Mouse (Mus musculus) left cerebral cortex, postnatal 36 days (tissue): Measurements from ENCODE around the gene Engase. TPM values are rescaled to one million over a fixed set of nuclear protein-coding genes. Genes with fewer than 3 reads are reported as not detected.
A peak's percentile ranks its signal among the peaks of the same experiment; 100 is the strongest.

Experiments
- DNase-seq, 2 experiments: peaks; one replicate each; pipeline ENCODE4 v3.0.0; 2021 to 2022; ENCODE audit warnings: low spot score in 2 of 2, mixed read lengths in 1 of 2
- intact Hi-C: fragments of 180-260 bp; cut with DNase I; formaldehyde crosslinking; loops from one replicate; pipeline ENCODE4 v1.15.1; 2025
- total RNA-seq, 2 experiments: library from RNA; stranded (reverse); gene quantifications; 2 replicates each; pipeline ENCODE4 v1.2.3; 2021

The Engase gene
- total RNA-seq, 2 experiments from 2014 or later = 10.8 to 11.1 TPM

DNA sequence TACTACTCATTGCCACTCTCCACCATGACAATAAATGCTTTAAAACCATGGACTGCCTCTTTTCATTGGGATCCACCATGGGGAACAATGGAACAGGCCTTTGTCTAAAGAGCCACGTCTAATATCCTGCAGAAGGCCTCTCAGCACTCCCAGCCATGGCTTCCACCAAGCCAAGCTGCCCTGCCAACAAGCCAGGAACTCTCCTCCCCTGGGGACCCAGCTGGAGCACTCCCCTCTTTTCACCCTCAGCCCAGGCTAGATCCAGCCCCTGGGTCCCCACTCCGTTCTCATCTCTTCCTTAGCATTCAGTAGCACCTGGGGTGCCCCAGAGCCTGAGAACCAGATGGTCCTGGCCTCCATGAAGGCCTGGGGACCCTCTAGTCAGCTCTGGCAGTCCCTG lies 23.7 kb upstream of the Engase start:
- intact Hi-C loops = no loop called here
- DNase-seq = no peak

DNA sequence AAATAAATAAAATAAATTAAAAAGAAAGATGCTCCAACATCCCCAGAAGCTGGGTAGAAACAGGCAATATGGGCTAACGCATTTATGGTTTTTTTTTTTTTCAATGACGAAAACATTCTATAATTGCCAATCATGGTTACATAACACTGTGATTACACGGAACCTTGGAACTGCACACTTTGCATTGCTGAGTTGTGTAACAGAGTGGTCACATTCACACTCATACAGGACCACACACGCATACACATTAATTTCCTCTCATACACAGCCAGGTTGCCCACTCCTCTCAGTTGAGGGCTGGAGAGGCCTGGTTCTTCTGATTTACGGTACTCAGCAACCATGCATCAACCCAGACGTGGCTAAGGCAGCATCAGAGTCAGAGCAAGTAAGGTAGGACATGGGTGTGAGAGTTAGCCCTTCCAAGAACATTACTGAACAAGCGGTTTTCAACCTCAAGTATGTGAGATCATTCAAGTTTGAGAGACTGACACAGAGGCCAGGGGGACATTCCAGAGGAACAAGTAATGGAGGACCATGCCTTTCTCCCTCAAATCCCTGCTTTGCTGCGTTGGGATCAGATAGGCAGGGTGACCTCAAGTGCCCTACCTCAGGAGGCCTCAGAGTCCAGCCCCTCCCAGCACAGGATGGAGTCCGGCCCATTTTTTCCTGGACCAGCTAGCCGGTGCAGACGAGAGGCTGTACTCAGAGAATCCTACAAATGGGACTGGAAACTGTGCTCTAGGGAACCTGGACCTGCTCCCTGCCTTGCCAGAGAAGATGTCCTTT lies 22.6 kb upstream of the Engase start:
- DNase-seq = no peak
- intact Hi-C loops = no loop called here

DNA sequence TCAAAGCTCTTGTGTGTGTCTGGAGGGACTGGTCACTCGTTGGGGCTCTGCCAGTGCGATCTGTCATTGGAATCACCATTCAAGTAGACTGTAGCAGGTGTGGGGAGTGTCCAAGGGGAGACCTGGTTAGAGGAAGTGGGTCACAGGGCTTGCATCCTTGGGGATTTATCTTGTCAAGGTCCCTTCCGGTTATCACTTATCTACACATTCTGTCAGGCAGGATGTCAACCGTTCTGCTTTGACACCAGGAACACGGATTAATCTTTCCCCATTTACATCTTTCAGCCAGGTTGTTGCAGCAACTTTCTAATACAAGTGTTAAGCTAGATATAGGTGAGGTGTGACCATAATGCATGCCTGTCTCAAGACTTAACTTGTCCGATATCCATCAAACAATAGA lies 20.8 kb upstream of the Engase start:
- DNase-seq = no peak
- intact Hi-C loops = no loop called here

DNA sequence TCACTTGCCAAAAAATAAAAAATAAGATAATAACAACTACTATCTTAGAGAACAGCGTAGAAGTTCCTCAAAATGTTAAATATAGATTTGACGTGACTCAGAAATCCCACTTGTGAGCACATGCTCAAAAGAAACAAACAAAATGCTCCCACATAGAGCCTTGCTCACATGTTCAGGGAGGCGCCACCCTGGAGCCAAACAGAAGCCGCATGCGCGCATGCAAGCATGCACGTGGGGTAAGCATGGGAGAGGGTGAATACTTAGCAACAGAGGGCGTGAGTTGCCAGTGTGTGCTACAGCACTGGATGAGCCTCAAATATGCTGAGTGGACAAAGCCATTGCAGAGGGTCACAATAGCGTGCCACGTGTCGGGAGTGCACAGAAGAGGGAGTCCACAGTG lies 19.7 kb upstream of the Engase start:
- peak; percentile 64 to 73 for DNase-seq
- intact Hi-C loops = no loop called here

DNA sequence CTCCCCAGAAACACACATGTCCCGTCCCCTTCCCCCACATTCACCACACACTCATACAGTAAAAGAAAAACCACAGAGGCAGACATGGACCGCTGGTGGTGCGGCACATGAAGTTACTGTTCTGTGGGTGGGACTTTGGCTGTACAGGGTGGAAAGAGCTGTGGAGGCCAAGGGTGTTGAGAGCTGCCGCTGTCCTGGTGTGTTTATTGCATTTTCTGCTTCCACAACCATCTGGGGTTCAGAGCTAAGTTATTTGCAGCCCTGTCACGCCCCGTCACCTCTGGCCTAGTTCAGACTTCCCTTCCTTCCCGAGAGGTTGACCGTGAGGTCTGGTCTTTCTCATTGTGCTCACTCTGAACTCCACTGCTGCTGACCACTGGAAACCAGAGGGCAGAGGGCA lies 17.6 kb upstream of the Engase start:
- intact Hi-C loops = no loop called here
- DNase-seq = no peak

DNA sequence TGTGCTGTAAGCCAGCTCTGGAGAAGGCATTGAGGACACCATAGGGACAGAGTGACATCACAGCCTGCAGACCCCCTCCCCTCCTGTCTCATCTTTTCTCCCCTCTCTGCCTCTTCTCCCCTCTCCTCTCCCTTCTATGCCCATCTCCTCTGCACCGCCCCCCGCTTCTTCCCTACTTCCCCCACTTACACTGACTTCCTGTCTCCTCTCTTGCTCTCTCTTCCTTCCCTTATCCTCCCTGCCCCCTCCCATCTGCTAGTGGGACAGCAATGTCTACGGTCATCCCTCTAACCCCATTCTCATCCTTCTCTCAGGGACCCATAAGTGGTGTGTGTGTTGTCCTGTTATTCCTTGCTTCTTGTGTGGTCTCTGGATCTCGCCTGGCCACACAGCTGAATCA lies 17.1 kb upstream of the Engase start:
- intact Hi-C loops = no loop called here
- DNase-seq = no peak

DNA sequence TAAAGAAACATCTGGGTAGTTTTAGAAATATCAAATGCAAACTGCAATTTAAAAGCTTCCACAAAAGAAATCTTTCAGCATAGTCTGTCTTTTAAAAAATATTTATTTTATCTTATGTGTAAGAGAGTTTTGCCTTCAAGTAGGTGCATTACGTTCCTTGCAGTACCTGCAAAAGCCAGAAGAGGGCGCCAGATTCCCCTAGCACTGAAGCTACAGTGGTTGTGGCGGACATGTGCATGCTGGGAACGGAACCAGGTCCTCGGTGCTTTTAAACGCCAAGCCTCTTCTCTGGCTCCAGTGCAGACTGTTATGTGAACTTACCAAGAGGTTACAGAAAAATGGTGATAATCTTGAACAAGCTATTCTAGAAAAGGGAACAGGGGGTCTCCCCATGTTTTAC lies 16.3 kb upstream of the Engase start:
- intact Hi-C loops = no loop called here
- DNase-seq = no peak

DNA sequence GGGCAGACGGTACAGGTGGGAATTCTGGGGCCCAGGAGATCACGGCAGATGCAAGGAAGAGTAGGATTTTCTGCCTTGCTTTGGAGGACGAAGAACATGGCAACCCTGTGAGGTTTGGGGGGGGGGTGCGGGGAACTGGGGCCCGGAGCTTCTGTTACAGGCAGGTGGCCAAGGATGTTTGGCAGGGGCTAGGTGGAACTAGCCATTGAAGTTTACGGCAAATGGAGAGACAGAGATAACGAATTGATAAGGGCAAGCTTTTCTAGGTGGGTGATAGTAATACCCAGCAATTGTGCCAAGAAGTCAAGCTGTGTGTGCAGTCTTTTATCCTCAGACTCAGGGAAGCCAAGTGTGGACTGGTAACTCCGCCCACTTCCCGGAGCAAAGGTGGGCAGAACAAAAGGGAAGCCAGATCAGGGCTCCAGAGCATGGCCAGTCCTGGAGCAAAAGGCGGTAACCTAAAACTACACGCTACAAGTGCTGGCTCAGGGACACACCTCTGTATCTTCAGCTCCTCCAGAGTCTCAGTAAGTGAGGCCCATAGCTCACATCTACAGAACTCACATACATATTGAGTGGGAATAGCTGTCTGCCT lies 9.1 kb upstream of the Engase start:
- intact Hi-C loops = no loop called here
- no peak for DNase-seq

DNA sequence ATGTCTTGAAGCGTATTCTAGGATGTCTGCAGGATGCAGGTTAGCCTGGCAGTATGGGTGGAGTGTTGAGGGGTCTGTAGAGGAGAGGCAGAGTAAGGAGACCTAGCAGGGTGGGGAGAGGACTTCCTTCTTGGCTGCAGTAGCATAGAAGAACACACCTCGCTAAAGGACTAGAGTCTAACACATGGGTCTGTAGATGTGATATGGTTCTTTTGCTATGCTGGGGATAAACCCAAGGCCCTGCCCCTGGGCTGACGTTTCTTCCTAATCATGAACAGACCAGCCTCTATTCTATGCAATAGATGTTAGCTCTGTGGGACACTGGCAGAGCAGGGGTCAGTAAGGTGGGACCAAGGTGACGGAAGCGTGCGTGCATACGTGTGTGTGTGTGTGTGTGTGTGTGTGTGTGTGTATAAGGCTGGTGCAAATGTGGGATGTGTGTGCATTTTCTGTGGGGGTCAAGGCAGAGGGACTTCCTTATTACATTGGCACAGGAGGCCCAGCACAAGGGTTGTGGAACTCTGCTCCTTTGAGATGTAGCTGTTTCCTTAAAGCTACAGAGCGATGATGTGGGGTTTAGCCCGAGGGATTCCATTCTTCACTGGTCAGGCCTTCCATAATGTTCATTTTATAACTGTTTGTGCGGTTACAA lies 7.0 kb upstream of the Engase start:
- no peak for DNase-seq
- intact Hi-C loops = no loop called here

DNA sequence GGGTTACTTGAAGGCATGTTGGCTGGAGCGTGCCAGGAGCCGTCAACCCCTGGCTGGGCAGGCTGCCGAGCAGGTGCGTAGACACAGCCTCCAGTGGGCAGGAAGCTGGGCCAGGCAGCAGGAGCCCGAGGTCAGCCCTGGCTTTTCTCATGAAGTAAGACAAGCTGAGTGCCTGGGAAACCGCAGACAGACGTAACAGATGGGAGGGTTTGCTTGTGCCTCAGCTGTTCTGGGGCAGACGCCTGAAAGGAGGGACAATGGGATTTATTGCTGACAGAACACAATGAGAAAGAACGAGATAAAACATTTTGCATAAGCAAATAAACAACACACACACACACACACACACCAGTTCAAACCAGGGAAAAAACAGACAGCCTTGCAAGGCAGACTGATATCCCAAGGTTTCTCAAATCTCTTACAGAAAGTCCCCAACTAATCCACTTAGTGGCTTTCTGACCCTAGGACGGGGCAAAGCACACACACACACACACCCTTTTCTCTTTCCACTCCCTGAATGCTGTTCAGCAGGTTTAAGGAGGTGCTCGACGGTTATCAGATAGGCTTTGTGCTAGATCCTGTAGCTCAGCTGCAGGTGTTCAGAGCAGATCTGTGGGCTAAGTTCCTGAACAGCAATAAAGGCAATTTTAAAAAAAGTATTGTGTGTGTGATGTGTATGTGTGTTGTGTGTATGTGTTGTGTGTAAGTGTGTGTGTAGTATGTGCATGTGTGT lies 6.2 kb upstream of the Engase start:
- intact Hi-C loops = no loop called here
- no peak for DNase-seq

DNA sequence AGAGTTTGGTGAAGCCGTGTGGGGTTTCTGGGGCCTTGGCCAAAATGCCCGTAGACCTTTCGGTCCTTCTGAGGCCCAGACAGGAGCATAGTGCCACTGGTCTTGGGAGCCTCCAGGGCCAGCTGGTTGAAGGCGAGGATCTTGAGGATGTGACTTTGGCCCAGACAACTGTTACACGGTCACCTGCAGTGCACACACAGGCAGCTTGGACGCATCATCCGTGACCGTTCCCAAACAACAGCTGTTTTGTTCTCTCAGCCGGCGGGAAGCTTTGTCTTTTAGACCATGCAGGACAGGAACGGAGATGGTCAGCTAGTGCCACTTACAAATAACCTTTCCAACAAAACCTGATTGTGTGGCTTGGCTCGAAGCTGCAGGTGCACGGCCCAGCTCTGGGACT lies 5.0 kb upstream of the Engase start:
- no peak for DNase-seq
- intact Hi-C loops = no loop called here

DNA sequence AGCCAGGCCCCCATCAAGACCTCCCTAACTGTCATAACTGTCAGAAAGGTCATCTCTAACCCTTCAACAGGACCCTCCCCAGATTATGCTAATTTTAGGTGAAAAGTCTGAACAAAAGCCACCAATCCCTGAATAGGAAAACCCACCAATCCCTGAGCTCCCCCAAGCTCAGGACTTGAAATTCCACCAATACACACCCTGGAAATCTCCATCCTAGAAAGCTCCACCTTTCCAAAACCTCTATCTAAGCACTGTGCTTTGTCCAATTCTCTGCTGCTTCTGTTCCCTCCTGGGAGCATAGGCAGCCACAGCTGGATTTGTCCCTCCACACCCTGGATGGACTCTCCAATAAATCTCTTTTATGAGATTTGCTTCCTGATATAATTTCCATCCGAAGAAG lies 3.5 kb upstream of the Engase start:
- no peak for DNase-seq
- intact Hi-C loops = no loop called here

DNA sequence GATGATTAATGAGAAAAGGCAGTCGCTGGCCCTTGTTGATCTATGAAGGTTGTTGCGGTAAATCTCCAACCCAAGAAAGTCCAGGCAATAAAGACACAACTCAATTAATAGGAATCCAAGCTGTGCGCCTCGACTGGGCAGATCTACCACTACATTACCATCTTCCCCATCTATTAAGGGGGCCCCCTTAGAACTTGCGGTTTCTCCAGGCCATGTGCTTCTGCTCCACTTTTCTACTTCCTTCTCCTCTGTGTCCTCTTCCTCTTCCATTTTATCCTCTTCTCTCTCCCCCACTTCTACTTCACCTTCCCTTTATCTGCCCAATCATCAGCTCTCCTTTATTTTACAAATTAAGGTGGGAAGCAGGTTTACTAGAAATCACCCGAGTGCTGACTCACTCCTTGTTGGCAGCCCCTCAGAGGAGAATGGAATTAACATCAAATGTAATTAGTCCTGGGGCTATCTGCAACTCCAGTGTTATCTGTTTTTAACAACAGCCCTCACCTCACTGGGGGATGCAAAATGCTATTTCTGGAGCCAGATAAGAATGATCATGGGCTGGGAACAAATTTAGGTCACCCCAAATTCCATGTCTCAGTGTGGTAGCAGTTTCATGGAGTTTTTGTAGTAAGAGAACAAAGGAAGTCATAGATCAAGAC lies 2.7 kb upstream of the Engase start:
- intact Hi-C loops = no loop called here
- DNase-seq = no peak

DNA sequence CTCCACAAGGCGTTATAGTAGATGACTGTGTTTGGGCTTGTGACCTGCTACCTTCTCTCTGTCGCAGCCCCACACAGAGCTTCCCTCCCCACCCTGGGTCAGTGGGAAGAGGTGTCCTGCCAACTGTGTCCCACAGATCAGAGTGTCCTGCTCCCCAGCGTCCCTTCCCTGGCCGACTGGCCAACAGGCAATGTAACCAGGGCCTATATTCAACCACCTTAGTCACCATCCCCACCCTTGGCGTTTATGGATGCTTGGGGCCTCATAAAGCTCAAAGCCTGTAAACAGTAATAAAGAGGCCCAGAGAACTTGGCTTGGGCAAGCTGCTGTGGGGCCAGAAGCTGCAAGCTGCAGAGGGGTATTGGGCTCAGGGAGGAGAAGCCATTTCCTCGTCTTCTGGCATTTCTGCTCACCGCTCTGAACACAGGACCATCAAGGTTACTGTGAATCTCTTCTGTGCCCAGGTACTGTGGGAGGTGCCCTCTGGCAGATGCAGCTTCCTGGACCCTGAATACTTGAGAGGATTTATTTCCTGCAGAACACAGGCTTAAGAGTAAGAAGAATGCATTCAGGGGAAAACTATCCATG lies 1.0 kb upstream of the Engase start:
- intact Hi-C loops = no loop called here
- no peak for DNase-seq

DNA sequence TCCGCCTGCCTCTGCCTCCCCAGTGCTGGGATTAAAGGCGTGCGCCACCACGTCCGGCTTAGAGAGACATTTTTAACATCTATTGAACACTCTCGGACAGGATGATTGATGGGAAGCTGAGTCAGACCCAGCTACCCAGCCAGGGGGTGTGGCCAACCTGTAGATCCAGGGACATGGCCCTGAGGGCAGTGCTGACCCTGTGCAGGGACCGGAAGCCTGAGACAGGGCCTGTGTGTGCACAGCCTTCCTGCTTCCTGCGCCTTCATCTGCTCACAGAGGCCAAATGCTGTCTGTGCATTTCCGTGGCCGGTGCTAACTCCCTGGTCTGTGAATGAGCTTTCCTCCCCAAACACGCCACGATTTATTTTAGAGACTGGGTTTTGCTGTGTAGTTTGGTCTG lies 3.1 kb downstream of the Engase start:
- no peak for DNase-seq
- intact Hi-C loops = no loop called here

DNA sequence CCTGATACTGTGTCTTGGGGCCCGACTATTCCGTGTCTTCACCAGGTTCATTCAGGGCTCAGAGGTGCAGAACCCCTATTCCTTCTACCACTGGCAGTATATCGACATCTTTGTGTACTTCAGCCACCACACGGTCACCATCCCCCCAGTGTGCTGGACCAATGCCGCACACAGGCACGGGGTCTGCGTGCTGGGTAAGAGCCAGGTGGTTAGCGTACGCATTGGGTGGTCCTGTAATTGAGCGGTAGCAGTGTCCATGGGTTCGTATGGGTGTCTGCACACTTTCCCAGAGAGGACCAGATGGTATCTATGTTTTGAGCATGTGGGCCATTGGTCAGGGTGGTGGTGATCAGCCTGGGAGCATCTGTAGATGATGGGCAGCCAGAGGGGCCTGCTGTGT lies 4.6 kb downstream of the Engase start:
- no peak for DNase-seq
- intact Hi-C loops = no loop called here

DNA sequence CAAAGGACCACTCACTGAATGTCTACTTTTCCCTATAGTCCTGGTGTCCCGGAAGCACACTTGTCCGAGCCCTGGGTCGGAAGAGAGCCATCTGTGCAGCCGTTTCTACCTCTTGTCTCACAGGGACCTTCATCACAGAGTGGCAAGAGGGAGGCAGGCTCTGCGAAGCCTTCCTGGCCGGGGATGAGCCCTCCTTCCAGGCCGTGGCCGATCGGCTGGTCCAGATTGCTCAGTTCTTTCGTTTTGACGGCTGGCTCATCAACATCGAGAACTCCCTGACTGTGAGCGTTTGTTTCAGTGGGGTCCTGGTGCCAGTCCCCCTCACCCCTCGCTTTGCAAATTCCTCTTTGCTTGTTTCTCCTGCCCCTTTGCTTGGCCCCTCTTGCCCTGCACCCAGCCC lies 5.1 kb downstream of the Engase start:
- DNase-seq = no peak
- intact Hi-C loops = no loop called here

DNA sequence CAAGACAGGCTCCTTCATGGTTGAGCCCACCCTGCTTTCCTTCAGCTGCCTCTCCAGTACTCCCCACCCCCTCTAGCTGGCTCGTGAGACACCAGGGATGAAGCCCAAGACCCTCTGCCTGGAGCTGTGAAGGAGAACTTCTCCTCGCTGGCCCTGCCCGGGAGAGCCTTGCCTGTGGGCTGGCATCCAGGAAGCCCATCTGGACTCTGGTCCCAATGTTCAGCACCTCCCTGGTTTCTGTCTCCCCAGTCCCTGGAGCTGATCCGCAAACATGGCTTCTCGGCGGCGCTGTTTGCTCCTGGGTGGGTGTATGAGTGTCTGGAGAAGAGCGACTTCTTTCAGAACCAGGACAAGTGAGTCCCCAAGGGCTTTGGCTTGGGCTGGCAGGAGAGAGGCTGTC lies 7.5 kb downstream of the Engase start:
- no peak for DNase-seq
- intact Hi-C loops = no loop called here

DNA sequence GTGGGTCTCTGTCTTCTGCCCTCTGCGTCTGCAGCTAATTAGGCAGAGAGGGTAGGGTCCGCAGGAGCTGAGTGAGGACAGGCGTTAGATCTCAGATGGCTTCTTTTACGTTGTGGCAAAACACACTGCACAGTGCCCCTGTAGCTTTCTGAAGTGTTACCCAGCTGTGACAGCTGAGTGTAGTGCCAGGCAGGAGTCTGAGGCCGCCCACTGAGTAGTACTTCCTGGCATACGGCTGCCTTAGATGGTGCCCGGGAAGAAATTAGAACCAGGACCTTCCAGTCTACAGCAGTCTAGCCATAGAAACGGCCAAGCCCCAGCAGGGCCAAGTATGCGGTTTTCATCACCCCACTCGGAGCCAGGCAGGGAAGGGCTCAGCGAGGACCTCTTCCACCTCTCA lies 8.7 kb downstream of the Engase start:
- intact Hi-C loops = no loop called here

DNA sequence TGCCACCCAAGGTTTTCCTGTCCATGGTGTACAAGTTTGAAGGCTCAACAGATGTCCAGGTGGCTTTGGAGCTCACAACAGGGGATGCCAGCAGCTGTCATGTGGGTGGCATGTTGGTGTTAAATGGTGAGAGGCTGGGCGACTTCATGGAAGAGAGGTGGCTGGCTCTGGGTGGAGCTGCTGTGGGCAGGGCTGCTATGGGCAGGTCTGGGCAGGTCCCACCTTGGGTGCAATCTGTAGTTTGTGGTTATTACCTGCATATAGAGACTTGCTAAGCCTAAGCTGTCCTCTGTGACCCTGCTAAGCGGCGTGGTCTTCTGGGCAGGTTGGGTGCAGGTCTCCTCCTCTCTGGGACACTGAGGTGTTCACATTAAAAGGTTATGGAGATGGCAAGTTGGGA lies 9.2 kb downstream of the Engase start:
- intact Hi-C loops = no loop called here
- no peak for DNase-seq

More for the DNA sequence above, 8.7 kb downstream of the Engase start:
- no peak for DNase-seq
